Mouse (Mus musculus): ENCODE data around the gene Ddit4.

Ddit4 gene

GRCm38 (mm10) chr10:59972534-59972933 lies 20.9 kb upstream of the Ddit4 start:
- DNase-seq (ENCODE audit: low spot score): no peak

- no peak for DNase-seq (ENCODE audit: low spot score)
These were observed 20.2 kb upstream of the Ddit4 start for GRCm38 (mm10) chr10:59971813-59972212.

- no peak for DNase-seq (ENCODE audit: low spot score)
These were observed 18.9 kb upstream of the Ddit4 start for GRCm38 (mm10) chr10:59970450-59971062.

- DNase-seq (ENCODE audit: low spot score): no peak
These were observed 18.3 kb upstream of the Ddit4 start for GRCm38 (mm10) chr10:59969821-59970449.

GRCm38 (mm10) chr10:59967309-59967942 lies 15.8 kb upstream of the Ddit4 start:
- DNase-seq (ENCODE audit: low spot score): no peak

- no peak for DNase-seq (ENCODE audit: low spot score)
These were observed 15.1 kb upstream of the Ddit4 start for GRCm38 (mm10) chr10:59966743-59967142.

- no peak for DNase-seq (ENCODE audit: low spot score)
These were observed 14.2 kb upstream of the Ddit4 start for GRCm38 (mm10) chr10:59965788-59966187.

GRCm38 (mm10) chr10:59965362-59965695 lies 13.7 kb upstream of the Ddit4 start:
- DNase-seq (ENCODE audit: low spot score): no peak

GRCm38 (mm10) chr10:59964504-59965361 lies 13.1 kb upstream of the Ddit4 start:
- no peak for DNase-seq (ENCODE audit: low spot score)

GRCm38 (mm10) chr10:59963609-59964008 lies 12.0 kb upstream of the Ddit4 start:
- no peak for DNase-seq (ENCODE audit: low spot score)

GRCm38 (mm10) chr10:59959517-59959916 lies 7.9 kb upstream of the Ddit4 start:
- no peak for DNase-seq (ENCODE audit: low spot score)

GRCm38 (mm10) chr10:59958458-59958857 lies 6.8 kb upstream of the Ddit4 start:
- DNase-seq (ENCODE audit: low spot score): no peak

- no peak for DNase-seq (ENCODE audit: low spot score)
These were observed 5.8 kb upstream of the Ddit4 start for GRCm38 (mm10) chr10:59957171-59958149.

GRCm38 (mm10) chr10:59956681-59957080 lies 5.0 kb upstream of the Ddit4 start:
- DNase-seq (ENCODE audit: low spot score): no peak

- no peak for DNase-seq (ENCODE audit: low spot score)
These were observed 2.0 kb upstream of the Ddit4 start for GRCm38 (mm10) chr10:59953564-59954039.

- DNase-seq (ENCODE audit: low spot score): no peak
These were observed 1.3 kb upstream of the Ddit4 start for GRCm38 (mm10) chr10:59952781-59953563.

- no peak for DNase-seq (ENCODE audit: low spot score)
These were observed 632 bp upstream of the Ddit4 start for GRCm38 (mm10) chr10:59952152-59952780.

- peak; percentile 56 for DNase-seq (ENCODE audit: low spot score)
These were observed 880 bp downstream of the Ddit4 start for GRCm38 (mm10) chr10:59950716-59951191.

- DNase-seq (ENCODE audit: low spot score): no peak
These were observed 1.6 kb downstream of the Ddit4 start for GRCm38 (mm10) chr10:59949783-59950605.
